Mouse (Mus musculus) heart, postnatal 0 days (tissue): Measurements from ENCODE around the gene Hist1h2ai. TPM values are rescaled to one million over a fixed set of nuclear protein-coding genes. Genes with fewer than 3 reads are reported as not detected.
A peak's percentile ranks its signal among the peaks of the same experiment; 100 is the strongest.
"Not testable (repeated sequence)": the region's sequence is repeated elsewhere in the genome, so short reads cannot be mapped to it uniquely, and the experiment has no call there.

Experiments
- ATAC-seq: fragments of 200-750 bp; cut with Nextera tagmentation; 2 replicates; pipeline ENCODE4 v1.8.0; 2017; ENCODE audit warnings: low read depth, moderate number of reproducible peaks, moderate library complexity; ENCODE audit not compliant: insufficient read depth
- DNase-seq: peaks from one replicate; pipeline ENCODE4 v3.0.0-alpha.2; 2016; ENCODE audit warnings: low spot score
- H3K27ac ChIP-seq: fragments of 300-500 bp; sonication (generic); 2 replicates; pipeline ENCODE4 v1.5.1; 2014; ENCODE audit warnings: low read depth, mild to moderate bottlenecking
- H3K27me3 ChIP-seq: fragments of 300-500 bp; sonication (generic); 2 replicates; pipeline ENCODE4 v1.6.1; 2014; ENCODE audit warnings: low read length, mixed read lengths; ENCODE audit not compliant: control insufficient read depth, insufficient read depth
- H3K36me3 ChIP-seq: fragments of 300-500 bp; sonication (generic); replicated peaks from 2 replicates; pipeline ENCODE4 v1.6.1; 2014; ENCODE audit warnings: low read length, mixed read lengths; ENCODE audit not compliant: control insufficient read depth, insufficient read depth
- H3K4me1 ChIP-seq: fragments of 300-500 bp; sonication (generic); 2 replicates; pipeline ENCODE4 v1.6.1; 2014; ENCODE audit warnings: antibody characterized with exemption; ENCODE audit not compliant: control insufficient read depth, insufficient read depth
- H3K4me2 ChIP-seq: fragments of 300-500 bp; sonication (generic); 2 replicates; pipeline ENCODE4 v1.6.1; 2014; ENCODE audit warnings: low read depth, mild to moderate bottlenecking, low read length, moderate library complexity
- H3K4me3 ChIP-seq: fragments of 300-500 bp; sonication (generic); 2 replicates; pipeline ENCODE4 v1.5.1; 2014; ENCODE audit warnings: low read depth, low read length
- H3K9ac ChIP-seq: fragments of 300-500 bp; sonication (generic); replicated peaks from 2 replicates; pipeline ENCODE4 v1.6.1; 2014; ENCODE audit warnings: low read depth, low read length, mixed read lengths
- H3K9me3 ChIP-seq: fragments of 300-500 bp; sonication (generic); replicated peaks from 2 replicates; pipeline ENCODE4 v1.6.1; 2016; ENCODE audit warnings: low read length; ENCODE audit not compliant: control insufficient read depth
- CTCF ChIP-seq: IDR thresholded peaks from 2 replicates; pipeline ENCODE4 v1.5.1; 2016; ENCODE audit warnings: antibody characterized with exemption, control low read depth, low read depth
- EP300 ChIP-seq: IDR thresholded peaks from 2 replicates; pipeline ENCODE4 v1.6.1; 2016; ENCODE audit warnings: antibody characterized with exemption, low read depth
- WGBS: fragments of 180-500 bp; shearing (Covaris S2); extraction: QIAGEN DNeasy Blood & Tissue Kit; methylation state at CpG from one replicate; pipeline ENCODE4 v1.1.7; 2014; 5-methylcytosine and 5-hydroxymethylcytosine counted together
- polyA plus RNA-seq: library from polyadenylated mRNA; unstranded; fragments of >200 nt; fragmentation: Nextera tagmentation; extraction: Ambion mirVana; gene quantifications from 2 replicates; pipeline ENCODE4 v1.2.1, GENCODE M21; 2015
- total RNA-seq: library from RNA; depleted of rRNA; stranded (reverse); fragments of >200 nt; gene quantifications from 2 replicates; pipeline ENCODE4 v1.2.3, GENCODE M21; 2014; ENCODE audit warnings: low replicate concordance

Gene Hist1h2ai
- total and polyA plus RNA-seq, 2 experiments from 2014 or later: 3.6 to 828 TPM

- Histone ChIP-seq H3K27me3 (no peaks in the 10 kb centered on the region), H3K4me3 (no peak overlapping the region), H3K9me3 (no peaks in the 10 kb centered on the region), H3K4me2 (no peak overlapping the region), H3K27ac (no peak overlapping the region), H3K36me3 (no peaks in the 10 kb centered on the region), H3K9ac (no peak overlapping the region), H3K4me1 (no peaks in the 10 kb centered on the region)
- WGBS: 47% methylated on average over 11 of the region's 11 CpGs
- TF ChIP-seq EP300 (no peak), CTCF (no peak)
- DNase-seq (no peak), ATAC-seq (no peak)
These were observed 11.8 kb downstream of the Hist1h2ai start for GRCm38 (mm10) chr13:21727948-21728572.

- ATAC-seq: no peak
These were observed 13.3 kb downstream of the Hist1h2ai start for GRCm38 (mm10) chr13:21729544-21729943.

GRCm38 (mm10) chr13:21733466-21733865, 17.2 kb downstream of the Hist1h2ai start:
- H3K9me3 ChIP-seq: no peaks in the 10 kb centered on the region
- H3K4me2 ChIP-seq: no peak overlapping the region
- no peaks in the 10 kb centered on the region for H3K4me1 ChIP-seq
- no peak for TF ChIP-seq EP300
- TF ChIP-seq CTCF: no peak
- ATAC-seq: no peak
- no peaks in the 10 kb centered on the region for H3K36me3 ChIP-seq
- H3K4me3 ChIP-seq: no peak overlapping the region
- no peak overlapping the region for H3K27ac ChIP-seq
- no peak overlapping the region for H3K9ac ChIP-seq
- 84% methylated on average over 5 of the region's 5 CpGs for WGBS
- DNase-seq: no peak
- H3K27me3 ChIP-seq: no peaks in the 10 kb centered on the region

More at GRCm38 (mm10) chr13:21729544-21729943, 13.3 kb downstream of the Hist1h2ai start:
- Histone ChIP-seq H3K9me3 (no peaks in the 10 kb centered on the region), H3K9ac (no peak overlapping the region), H3K27me3 (no peaks in the 10 kb centered on the region), H3K36me3 (no peaks in the 10 kb centered on the region), H3K4me1 (no peaks in the 10 kb centered on the region), H3K27ac (no peak overlapping the region), H3K4me2 (no peak overlapping the region), H3K4me3 (no peak overlapping the region)
- no peak for DNase-seq
- TF ChIP-seq CTCF (no peak), EP300 (no peak)
- WGBS: 52% methylated on average over 1 of the region's 1 CpGs

DNA sequence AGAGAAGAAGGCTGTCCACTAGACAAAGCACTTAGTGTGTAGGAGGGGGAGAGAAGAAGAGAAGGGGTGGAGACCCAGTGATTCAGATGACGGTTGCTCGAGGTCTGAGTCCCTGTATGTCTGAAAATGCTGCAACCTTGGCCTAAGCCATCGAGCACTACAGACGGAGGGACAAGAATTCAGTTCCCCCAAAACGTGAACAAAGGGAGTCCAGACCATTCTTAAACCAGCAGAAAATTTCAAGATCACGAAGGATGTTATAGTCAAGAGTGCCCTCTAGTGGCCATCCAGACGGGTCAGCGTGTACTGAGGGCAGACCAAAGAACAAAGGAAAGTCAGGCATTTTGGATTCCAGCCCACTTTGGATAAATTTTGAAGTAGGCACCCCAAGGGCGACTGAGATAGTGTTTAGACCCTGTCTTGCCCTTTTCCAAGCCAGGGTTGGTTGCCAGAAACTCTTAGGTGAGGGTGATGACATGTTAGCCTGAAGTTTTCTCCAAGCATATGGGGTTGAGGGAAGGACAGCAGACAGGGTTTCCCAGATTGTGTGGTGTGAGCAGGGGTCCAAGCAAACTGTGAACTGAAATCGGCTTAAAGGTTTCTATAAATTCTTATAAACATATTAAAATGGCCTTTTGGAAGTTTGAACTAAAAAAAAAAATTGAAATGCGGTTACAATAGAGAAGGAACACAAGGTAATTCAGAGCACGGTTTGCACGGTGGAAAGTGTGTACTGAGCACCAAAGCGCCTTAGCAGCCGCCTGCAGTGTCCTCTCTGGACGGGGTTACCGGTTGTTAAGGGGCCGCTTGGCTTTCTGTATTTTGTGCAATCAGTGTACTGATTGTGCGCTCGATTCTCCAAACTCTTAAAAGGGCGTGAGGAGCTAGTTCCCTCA, 18.0 kb downstream of the Hist1h2ai start:
- Histone ChIP-seq H3K36me3 (no peaks in the 10 kb centered on the region), H3K4me1 (no peaks in the 10 kb centered on the region), H3K4me2 (peak overlapping the region; percentile 61), H3K9ac (peak overlapping the region; percentile 59), H3K9me3 (no peaks in the 10 kb centered on the region), H3K27ac (peak overlapping the region; percentile 77), H3K4me3 (peak overlapping the region; percentile 52), H3K27me3 (no peaks in the 10 kb centered on the region)
- DNase-seq (peak; percentile 92), ATAC-seq (peak; percentile 74)
- TF ChIP-seq CTCF: peak; percentile 86
- no peak for TF ChIP-seq EP300
- under 1% methylated on average over 21 of the region's 21 CpGs for WGBS

DNA sequence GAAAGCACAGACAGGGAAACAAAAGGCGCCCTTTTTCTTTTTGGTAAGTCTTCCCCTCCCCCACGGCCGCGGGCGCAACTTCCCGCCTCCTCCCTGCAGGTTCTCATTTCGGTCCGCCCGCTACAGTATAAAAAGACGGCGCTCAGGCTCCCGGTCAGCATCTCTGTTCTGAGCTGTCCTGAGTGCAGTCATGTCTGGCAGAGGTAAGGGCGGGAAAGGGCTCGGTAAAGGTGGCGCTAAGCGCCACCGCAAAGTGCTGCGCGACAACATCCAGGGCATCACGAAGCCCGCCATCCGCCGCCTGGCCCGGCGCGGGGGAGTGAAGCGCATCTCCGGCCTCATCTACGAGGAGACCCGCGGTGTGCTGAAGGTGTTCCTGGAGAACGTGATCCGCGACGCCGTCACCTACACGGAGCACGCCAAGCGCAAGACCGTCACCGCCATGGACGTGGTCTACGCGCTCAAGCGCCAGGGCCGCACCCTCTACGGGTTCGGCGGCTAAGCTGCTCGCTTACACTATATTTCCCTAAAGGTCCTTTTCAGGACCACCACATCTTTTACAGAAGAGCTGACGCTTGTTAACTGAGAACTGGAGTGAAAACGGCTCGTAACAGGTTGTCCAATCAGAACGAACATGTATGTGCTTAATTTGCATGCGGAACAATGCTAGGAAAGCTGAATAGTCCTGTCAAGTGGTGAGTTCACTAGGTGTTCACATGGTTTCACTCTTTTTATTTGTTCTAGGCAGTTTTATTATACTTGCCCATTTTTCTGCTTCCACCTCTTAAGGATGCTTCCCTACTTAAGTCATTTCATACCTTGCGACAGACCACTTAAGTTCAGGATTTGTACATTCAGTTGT, 18.9 kb downstream of the Hist1h2ai start, which contains the start of gene Hist1h4j:
Gene Hist1h4j (plus strand): TSS at position 159 of the 862 bp plus-strand sequence.
- DNase-seq: peak; percentile 70
- Histone ChIP-seq H3K4me2 (peak within 1 kb of the TSS; percentile 61), H3K27ac (peak within 1 kb of the TSS; percentile 77), H3K4me3 (peak within 1 kb of the TSS; percentile 52), H3K9ac (peak within 1 kb of the TSS; percentile 59)
- H3K4me1 ChIP-seq, H3K36me3 ChIP-seq, H3K9me3 ChIP-seq, H3K27me3 ChIP-seq: not testable (repeated sequence)
- under 1% methylated on average over 31 of the region's 56 CpGs for WGBS
- peak; percentile 82 for ATAC-seq
